Mouse (Mus musculus) heart, postnatal 4 days (tissue): ENCODE measurements around the gene Timm13. TPM values are rescaled to one million over a fixed set of nuclear protein-coding genes. Genes with fewer than 3 reads are reported as not detected.

ENCODE experiments used
- DNase-seq: peaks from one replicate; pipeline ENCODE4 v3.0.0; 2021
- total RNA-seq, 2 experiments: library from RNA; stranded (reverse); gene quantifications; 2 replicates each; pipeline ENCODE4 v1.2.3; 2021

The Timm13 gene
- total RNA-seq = 100 to 1,000 TPM; 162 to 169 TPM

- peak; percentile 96 for DNase-seq
Observed at GRCm38 (mm10) chr10:80900318-80901247, at the start of gene Timm13. TSS of gene Timm13 (minus strand) at chr10:80900969.

DNA sequence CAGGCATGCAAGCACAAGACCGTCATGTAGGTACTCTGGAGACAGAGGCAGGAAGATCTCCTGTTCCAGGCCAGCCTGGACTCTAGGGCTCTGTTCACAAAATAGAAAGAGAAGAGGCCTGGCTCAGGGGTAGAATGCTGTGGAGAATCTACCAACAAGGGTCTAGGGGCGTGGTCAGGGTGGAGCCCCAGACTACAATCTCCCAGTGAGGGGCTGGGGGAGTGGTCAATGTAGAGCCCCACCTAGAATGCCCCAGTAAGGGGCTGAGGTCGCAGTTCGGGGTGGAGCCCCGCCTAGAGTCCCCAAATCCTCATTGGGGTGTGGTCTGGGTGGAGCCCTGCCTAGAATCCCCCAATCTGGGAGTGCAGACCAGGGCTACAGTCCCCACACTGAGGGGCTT is 49.5 kb upstream of the Timm13 start:
- DNase-seq = no peak

- DNase-seq = no peak
Observed at GRCm38 (mm10) chr10:80949081-80949480, 48.3 kb upstream of the Timm13 start.

DNA sequence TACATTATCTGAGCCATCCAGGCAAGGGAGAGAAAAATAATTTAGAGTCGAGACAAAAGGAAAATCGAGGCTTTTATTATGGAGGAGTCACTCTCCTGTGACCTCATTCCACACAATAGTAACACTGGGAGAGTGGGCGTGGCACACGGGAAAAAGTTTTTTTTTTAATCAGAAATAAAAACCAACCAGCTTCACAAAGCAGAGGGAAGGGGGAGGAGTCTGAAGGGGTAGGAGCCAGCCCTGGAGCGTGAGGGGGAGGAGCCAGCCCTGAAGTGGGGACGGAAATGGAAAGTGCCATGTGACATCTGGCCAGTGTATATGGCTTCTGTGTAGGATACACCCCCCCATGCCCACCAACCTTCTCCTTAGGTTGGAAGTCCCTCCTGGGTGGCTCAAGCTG is 47.8 kb upstream of the Timm13 start:
- DNase-seq = peak; percentile 63

DNA sequence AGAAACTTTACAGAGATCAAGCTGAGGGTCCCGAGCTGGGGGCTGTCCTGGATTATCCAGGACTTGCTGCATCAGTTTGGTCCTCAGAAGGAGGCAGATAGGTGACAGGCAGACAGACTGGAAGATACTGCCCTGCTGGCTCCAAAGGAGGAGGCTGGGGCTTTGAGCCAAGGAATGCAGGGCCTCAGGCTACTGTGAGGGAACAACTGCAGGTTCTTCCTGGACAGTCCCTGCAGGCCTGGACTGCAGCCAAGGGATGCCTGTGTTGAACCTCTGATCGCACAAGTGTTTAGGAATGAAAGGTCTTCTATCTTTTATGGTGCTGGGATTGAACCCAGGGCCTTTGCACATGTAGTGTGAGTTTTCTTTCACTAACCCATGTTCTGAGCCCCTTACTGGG is 47.0 kb upstream of the Timm13 start:
- DNase-seq = peak; percentile 69

GRCm38 (mm10) chr10:80946684-80947437 is 46.1 kb upstream of the Timm13 start:
- no peak for DNase-seq

- no peak for DNase-seq
Observed at GRCm38 (mm10) chr10:80944231-80944630, 43.5 kb upstream of the Timm13 start.

DNA sequence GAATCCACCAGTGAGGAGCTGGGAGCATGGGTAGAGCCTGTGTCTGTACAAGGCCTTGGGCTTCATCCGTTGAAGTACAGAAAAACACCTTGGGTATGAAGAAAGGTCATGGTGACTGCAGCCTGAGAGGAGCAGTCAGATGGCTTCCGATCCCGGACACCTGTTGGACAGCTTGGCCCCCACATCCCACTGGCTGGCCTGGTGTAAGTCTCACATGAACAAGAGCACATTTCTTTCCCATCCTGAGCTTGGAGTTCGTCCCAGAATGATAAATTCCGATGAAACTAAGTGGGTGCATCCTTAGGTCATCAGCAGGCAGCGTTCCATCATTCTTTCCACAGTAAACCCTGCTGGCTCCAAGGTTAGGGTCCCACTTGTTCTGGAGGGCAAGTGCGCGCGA is 42.9 kb upstream of the Timm13 start:
- no peak for DNase-seq

- no peak for DNase-seq
Observed at GRCm38 (mm10) chr10:80942919-80943318, 42.1 kb upstream of the Timm13 start.

DNA sequence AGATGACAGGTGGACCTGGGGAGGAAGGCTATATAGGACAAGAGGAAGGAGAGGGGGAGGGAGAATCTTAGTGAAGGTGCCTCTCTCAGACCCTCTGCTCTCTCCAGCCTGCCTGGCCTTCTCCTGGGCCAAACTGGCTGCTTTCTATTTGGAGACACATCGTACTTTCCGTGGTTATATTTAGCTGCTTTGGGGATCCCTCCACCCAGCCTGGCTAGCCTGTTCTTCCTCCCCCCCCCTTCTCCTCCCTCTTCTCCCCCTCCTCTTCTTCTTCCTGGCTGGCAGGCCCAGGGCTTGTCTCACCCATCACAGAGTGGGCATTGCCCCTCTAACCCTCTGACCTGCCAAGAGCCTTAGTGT is 40.2 kb upstream of the Timm13 start:
- no peak for DNase-seq

GRCm38 (mm10) chr10:80940320-80940987 is 39.7 kb upstream of the Timm13 start:
- DNase-seq = peak; percentile 82

GRCm38 (mm10) chr10:80939671-80940070 is 38.9 kb upstream of the Timm13 start:
- DNase-seq = peak; percentile 86

GRCm38 (mm10) chr10:80938831-80939550 is 38.2 kb upstream of the Timm13 start:
- no peak for DNase-seq

DNA sequence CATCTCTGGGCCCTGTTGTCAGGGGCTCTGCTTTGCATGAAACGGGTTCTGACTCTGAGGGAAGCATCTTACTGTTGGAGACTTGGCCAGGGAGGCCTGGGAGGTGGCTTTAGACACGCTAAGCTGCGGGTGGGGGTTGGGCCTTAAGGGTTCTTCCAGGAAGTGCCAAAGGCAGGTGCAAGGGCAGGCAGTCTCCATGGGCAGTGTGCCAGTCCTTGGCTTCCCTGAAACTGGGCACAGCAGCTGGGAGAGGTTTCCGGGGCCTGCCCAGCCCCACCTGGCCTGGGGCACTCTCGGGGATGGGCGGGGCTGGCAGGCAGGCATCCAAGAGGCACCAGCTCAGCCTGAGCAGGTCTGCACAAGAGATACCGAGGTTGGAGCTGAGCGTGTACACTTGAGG is 36.9 kb upstream of the Timm13 start:
- DNase-seq = peak; percentile 69

DNA sequence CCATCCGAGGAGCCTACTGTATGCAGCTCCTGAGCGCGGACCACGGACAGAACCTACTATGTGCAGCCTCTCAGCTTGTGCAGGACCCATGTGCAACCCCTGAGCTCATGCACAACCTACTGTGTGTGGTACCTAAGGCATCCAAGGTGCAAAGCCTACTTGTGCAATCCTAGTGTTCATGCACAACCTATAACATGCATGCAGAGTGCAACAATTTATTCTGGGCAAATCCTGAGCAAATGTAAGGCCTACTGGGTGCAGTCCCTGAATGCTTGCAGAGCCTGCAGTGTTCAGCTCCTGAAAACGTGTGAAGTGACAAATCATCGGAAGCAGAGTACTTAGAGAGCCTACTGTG is 36.0 kb upstream of the Timm13 start:
- DNase-seq = no peak

DNA sequence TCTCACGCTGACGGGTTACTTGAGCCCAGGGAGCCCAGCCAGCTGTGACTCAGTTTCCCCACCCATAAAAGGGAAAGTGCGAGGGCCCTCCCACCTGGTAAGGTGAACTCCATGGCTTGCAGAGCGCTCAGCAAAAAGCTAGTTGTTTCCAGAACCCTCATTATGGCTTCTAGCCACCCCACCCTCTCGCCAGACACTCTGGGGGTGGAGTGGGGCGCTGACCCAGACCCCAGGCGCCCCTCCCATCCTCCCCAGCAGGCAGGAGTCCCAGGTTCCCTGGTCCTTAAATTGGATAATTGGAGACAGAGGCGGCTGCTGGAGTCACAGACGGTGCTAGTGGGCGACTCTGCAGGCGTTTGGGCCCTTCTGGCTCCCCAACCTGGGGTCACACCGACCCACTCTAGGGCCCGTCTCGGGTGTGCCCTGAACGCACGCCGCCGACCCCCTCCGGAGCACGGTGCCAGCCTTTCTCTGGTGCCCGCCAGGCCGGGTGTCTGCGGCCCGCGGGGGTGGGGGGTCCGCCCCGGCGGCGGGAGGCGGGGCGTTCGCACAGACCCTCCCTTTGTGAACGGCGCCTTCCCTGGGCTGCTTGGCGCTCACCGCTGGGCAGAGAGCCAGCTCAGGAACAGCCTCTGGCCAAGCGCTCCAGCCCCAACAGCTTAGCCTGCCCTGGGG is 35.5 kb upstream of the Timm13 start:
- DNase-seq = peak; percentile 87

GRCm38 (mm10) chr10:80935698-80936097 is 34.9 kb upstream of the Timm13 start:
- DNase-seq = no peak

- no peak for DNase-seq
Observed at GRCm38 (mm10) chr10:80935241-80935640, 34.5 kb upstream of the Timm13 start.

- DNase-seq = no peak
Observed at GRCm38 (mm10) chr10:80934136-80934985, 33.6 kb upstream of the Timm13 start.

DNA sequence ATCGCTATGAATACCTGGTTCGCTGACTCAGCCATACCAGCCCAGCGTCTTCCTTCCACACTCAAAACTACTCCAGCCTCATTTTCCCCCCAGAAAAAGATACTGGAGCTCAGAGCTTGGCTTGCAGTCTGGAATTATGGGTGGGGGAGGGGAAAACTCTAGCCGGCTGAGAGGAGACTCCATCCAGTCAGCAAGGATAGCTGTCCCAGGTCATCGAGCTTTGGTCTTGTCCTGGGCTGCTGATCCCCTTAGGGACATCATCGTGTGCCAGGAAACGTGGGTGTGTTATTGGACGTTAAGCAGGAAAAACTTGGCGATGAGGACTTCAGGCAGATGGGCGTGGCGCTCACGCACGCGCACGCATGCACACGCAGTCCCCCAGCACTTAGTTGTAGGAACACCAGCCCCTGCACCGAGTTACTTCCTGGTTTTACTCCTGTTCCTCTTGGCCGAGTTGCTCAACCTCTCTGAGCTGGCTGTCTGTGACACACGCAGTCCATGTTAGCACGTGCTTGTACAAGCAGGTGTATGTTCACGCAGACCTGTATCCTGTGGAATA is 32.7 kb upstream of the Timm13 start:
- peak; percentile 63 for DNase-seq
